37 mouse cellular contexts compared by ENCODE assay signal in the genomic region with DNA sequence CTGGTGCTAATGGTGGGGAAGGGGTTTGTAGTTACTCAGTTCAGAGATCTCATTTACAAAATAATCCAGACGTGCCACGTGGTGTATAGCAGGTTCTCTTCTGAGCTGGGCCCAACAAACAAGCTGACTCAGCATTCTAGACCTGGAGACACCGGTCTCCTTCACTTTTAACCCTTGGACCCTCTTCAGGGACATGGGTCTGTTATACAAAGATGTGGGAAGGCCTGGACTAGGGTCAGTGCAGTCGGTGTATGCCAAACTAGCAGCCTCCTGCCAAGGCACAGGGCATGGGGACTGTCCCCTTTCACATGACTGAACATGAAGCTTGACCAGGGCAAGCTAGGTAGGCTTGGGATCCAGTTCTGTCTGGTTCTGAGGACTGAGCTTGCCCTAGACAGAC. TPM values are rescaled to one million over a fixed set of nuclear protein-coding genes. Genes with fewer than 3 reads are reported as not detected.
DNase-seq lines count a peak whose midpoint lies in the region; ATAC-seq and TF ChIP-seq lines count a peak whose summit lies in the region.
"Had no signal": no experiment of that assay in that cellular context is flagged by ENCODE, and none has a peak within 500 bp of the region (broad histone marks: within the 10 kb centered on the region; RNA-seq: fewer than 3 reads in every experiment).

No protein-coding gene starts in this region.

- no peak overlapping the region for H3K4me3 ChIP-seq in embryonic facial prominence, embryonic 13.5 days
- no peak overlapping the region for H3K4me3 ChIP-seq in embryonic facial prominence, embryonic 10.5 days
- no peak overlapping the region for H3K4me3 ChIP-seq in limb, embryonic 12.5 days (replicated peaks)
- H3K4me3 ChIP-seq in limb, embryonic 10.5 days = no peak overlapping the region
- H3K4me3 ChIP-seq in kidney, postnatal 0 days (replicated peaks; ENCODE audit: low read depth, low read length) = no peak overlapping the region
- no peak overlapping the region for H3K4me3 ChIP-seq in midbrain, embryonic 15.5 days
- H3K4me3 ChIP-seq: embryonic facial prominence, embryonic 12.5 days; forebrain, embryonic 10.5 days; gastrocnemius, adult 2 months; heart, adult 2 months; heart, embryonic 13.5 days; hindbrain, embryonic 10.5 days; hindbrain, embryonic 15.5 days; liver, embryonic 12.5 days; megakaryocyte, embryonic 14.5 days; midbrain, embryonic 12.5 days; neural tube, embryonic 13.5 days; stomach, embryonic 15.5 days had no signal

- no peak for ATAC-seq in embryonic facial prominence, embryonic 13.5 days (ENCODE audit: insufficient number of reproducible peaks, insufficient read depth, low FRiP score, low TSS enrichment, low read depth)
- ATAC-seq in limb, embryonic 12.5 days (ENCODE audit: insufficient number of reproducible peaks, insufficient read depth, low FRiP score, low TSS enrichment, low read depth) = no peak
- ATAC-seq in kidney, postnatal 0 days (replicated peaks; ENCODE audit: low FRiP score, low read depth) = peak; percentile 55
- ATAC-seq in midbrain, embryonic 15.5 days (replicated peaks) = no peak
- ATAC-seq: activated CD4-positive, CD25-positive, alpha-beta regulatory T cell, adult 4 months; forebrain, embryonic 16.5 days; inflammation-experienced regulatory T-cells, adult 6 months; liver, embryonic 12.5 days; liver, postnatal 0 days; lung, postnatal 0 days had no signal

- no peak for DNase-seq in embryonic facial prominence, embryonic 10.5 days (ENCODE audit: low spot score)
- no peak for DNase-seq in limb, embryonic 10.5 days (ENCODE audit: low spot score)
- DNase-seq in kidney, postnatal 0 days (ENCODE audit: low spot score) = no peak
- DNase-seq in adrenal gland, adult 18-20 months (ENCODE audit: low spot score in 2 of 2) = no peak
- DNase-seq in left cerebral cortex, postnatal 36 days (ENCODE audit: low spot score in 2 of 2) = no peak
- DNase-seq: adrenal gland, adult 8-10 months; cerebellum, adult 8-10 months; cerebellum, postnatal 36 days; gastrocnemius, adult 2 months; gastrocnemius, postnatal 36 days; heart, adult 2 months; heart, postnatal 10 days; liver, postnatal 0 days; lung, postnatal 4 days; retina, postnatal 1 day; right cerebral cortex, postnatal 14 days had no signal

- peaks cover 23% of the 10 kb centered on the region for H3K27me3 ChIP-seq in embryonic facial prominence, embryonic 13.5 days
- peaks cover 41% of the 10 kb centered on the region for H3K27me3 ChIP-seq in embryonic facial prominence, embryonic 10.5 days (replicated peaks; ENCODE audit: low read depth, poor library complexity, severe bottlenecking)
- H3K27me3 ChIP-seq in limb, embryonic 12.5 days = peaks cover 53% of the 10 kb centered on the region
- H3K27me3 ChIP-seq in limb, embryonic 10.5 days (ENCODE audit: low read depth, poor library complexity, severe bottlenecking) = peaks cover 72% of the 10 kb centered on the region
- no peaks in the 10 kb centered on the region for H3K27me3 ChIP-seq in kidney, postnatal 0 days (ENCODE audit: insufficient read depth, low read length)
- 0 out of 2 replicates have a peak, but pooled peaks cover under 1% of the 10 kb centered on the region for H3K27me3 ChIP-seq in midbrain, embryonic 15.5 days (replicated peaks)
- H3K27me3 ChIP-seq: hindbrain, embryonic 15.5 days had no signal

- no peak overlapping the region for H3K4me2 ChIP-seq in embryonic facial prominence, embryonic 13.5 days
- no peak overlapping the region for H3K4me2 ChIP-seq in limb, embryonic 12.5 days
- no peak overlapping the region for H3K4me2 ChIP-seq in kidney, postnatal 0 days (ENCODE audit: low read length)
- H3K4me2 ChIP-seq in midbrain, embryonic 15.5 days = no peak overlapping the region
- H3K4me2 ChIP-seq: embryonic facial prominence, embryonic 12.5 days; heart, embryonic 13.5 days; hindbrain, embryonic 15.5 days; liver, embryonic 12.5 days; midbrain, embryonic 12.5 days; neural tube, embryonic 13.5 days; stomach, embryonic 15.5 days had no signal

- H3K9ac ChIP-seq in embryonic facial prominence, embryonic 13.5 days = 0 out of 2 replicates have a peak overlapping the region, but pooled peaks have one; percentile 16
- 0 out of 2 replicates have a peak overlapping the region, but pooled peaks have one; percentile 3 for H3K9ac ChIP-seq in limb, embryonic 12.5 days (replicated peaks)
- H3K9ac ChIP-seq in kidney, postnatal 0 days (ENCODE audit: low read depth, low read length) = no peak overlapping the region
- H3K9ac ChIP-seq in midbrain, embryonic 15.5 days = no peak overlapping the region
- H3K9ac ChIP-seq: embryonic facial prominence, embryonic 12.5 days; heart, embryonic 13.5 days; hindbrain, embryonic 15.5 days; liver, embryonic 12.5 days; liver, postnatal 0 days; midbrain, embryonic 12.5 days; neural tube, embryonic 13.5 days; stomach, embryonic 15.5 days had no signal

- H3K9me3 ChIP-seq in embryonic facial prominence, embryonic 13.5 days = no peaks in the 10 kb centered on the region
- no peaks in the 10 kb centered on the region for H3K9me3 ChIP-seq in embryonic facial prominence, embryonic 10.5 days
- 0 out of 2 replicates have a peak, but pooled peaks cover under 1% of the 10 kb centered on the region for H3K9me3 ChIP-seq in limb, embryonic 12.5 days
- H3K9me3 ChIP-seq in limb, embryonic 10.5 days (replicated peaks) = no peaks in the 10 kb centered on the region
- H3K9me3 ChIP-seq in kidney, postnatal 0 days (replicated peaks; ENCODE audit: low read length) = no peaks in the 10 kb centered on the region
- H3K9me3 ChIP-seq in midbrain, embryonic 15.5 days = no peaks in the 10 kb centered on the region
- H3K9me3 ChIP-seq: embryonic facial prominence, embryonic 12.5 days; forebrain, embryonic 10.5 days; heart, embryonic 13.5 days; hindbrain, embryonic 15.5 days; liver, embryonic 12.5 days; midbrain, embryonic 12.5 days; neural tube, embryonic 13.5 days; stomach, embryonic 15.5 days had no signal

- no peaks in the 10 kb centered on the region for H3K36me3 ChIP-seq in embryonic facial prominence, embryonic 13.5 days
- no peaks in the 10 kb centered on the region for H3K36me3 ChIP-seq in embryonic facial prominence, embryonic 10.5 days (replicated peaks)
- no peaks in the 10 kb centered on the region for H3K36me3 ChIP-seq in limb, embryonic 12.5 days
- H3K36me3 ChIP-seq in limb, embryonic 10.5 days = no peaks in the 10 kb centered on the region
- H3K36me3 ChIP-seq in kidney, postnatal 0 days (ENCODE audit: insufficient read depth, low read length) = no peaks in the 10 kb centered on the region
- H3K36me3 ChIP-seq in midbrain, embryonic 15.5 days (replicated peaks) = no peaks in the 10 kb centered on the region
- H3K36me3 ChIP-seq: embryonic facial prominence, embryonic 12.5 days; forebrain, embryonic 10.5 days; heart, embryonic 13.5 days; hindbrain, embryonic 10.5 days; hindbrain, embryonic 15.5 days; liver, embryonic 12.5 days; midbrain, embryonic 12.5 days; neural tube, embryonic 13.5 days; stomach, embryonic 15.5 days had no signal

- WGBS in embryonic facial prominence, embryonic 13.5 days = 66% methylated on average over 4 of the region's 4 CpGs
- WGBS in embryonic facial prominence, embryonic 10.5 days = 70% methylated on average over 4 of the region's 4 CpGs
- 69% methylated on average over 4 of the region's 4 CpGs for WGBS in limb, embryonic 12.5 days
- 73% methylated on average over 4 of the region's 4 CpGs for WGBS in limb, embryonic 10.5 days
- WGBS in kidney, postnatal 0 days = 56% methylated on average over 4 of the region's 4 CpGs
- WGBS in midbrain, embryonic 15.5 days = 66% methylated on average over 4 of the region's 4 CpGs

- intact Hi-C loops in left cerebral cortex, postnatal 36 days (cut with DNase I) = no loop called here

- H3K4me1 ChIP-seq in embryonic facial prominence, embryonic 13.5 days = peaks cover 9% of the 10 kb centered on the region; the same call in 1 of the 2 replicates
- H3K4me1 ChIP-seq in embryonic facial prominence, embryonic 10.5 days = peaks cover 11% of the 10 kb centered on the region
- peaks cover 15% of the 10 kb centered on the region; the same call in 1 of the 2 replicates for H3K4me1 ChIP-seq in limb, embryonic 12.5 days (replicated peaks)
- H3K4me1 ChIP-seq in limb, embryonic 10.5 days = peaks cover 15% of the 10 kb centered on the region
- H3K4me1 ChIP-seq in kidney, postnatal 0 days (replicated peaks; ENCODE audit: insufficient read depth, low read length) = 0 out of 2 replicates have a peak, but pooled peaks cover 8% of the 10 kb centered on the region
- H3K4me1 ChIP-seq in midbrain, embryonic 15.5 days = peaks cover 4% of the 10 kb centered on the region; the same call in 1 of the 2 replicates
- H3K4me1 ChIP-seq: embryonic facial prominence, embryonic 12.5 days; stomach, embryonic 15.5 days had no signal

- no peak overlapping the region for H3K27ac ChIP-seq in embryonic facial prominence, embryonic 13.5 days
- no peak overlapping the region for H3K27ac ChIP-seq in embryonic facial prominence, embryonic 10.5 days (replicated peaks)
- H3K27ac ChIP-seq in limb, embryonic 12.5 days = no peak overlapping the region
- H3K27ac ChIP-seq in limb, embryonic 10.5 days = no peak overlapping the region
- no peak overlapping the region for H3K27ac ChIP-seq in kidney, postnatal 0 days
- no peak overlapping the region for H3K27ac ChIP-seq in midbrain, embryonic 15.5 days
- H3K27ac ChIP-seq: embryonic facial prominence, embryonic 12.5 days; forebrain, embryonic 10.5 days; gastrocnemius, adult 2 months; heart, adult 2 months; heart, embryonic 13.5 days; hindbrain, embryonic 15.5 days; liver, embryonic 12.5 days; midbrain, embryonic 12.5 days; neural tube, embryonic 13.5 days; stomach, embryonic 15.5 days had no signal

- no peak for TF ChIP-seq CTCF in kidney, postnatal 0 days (IDR thresholded peaks at IDR 0.05; ENCODE audit: low read depth)

RNA-seq across cellular contexts. Expression of gene Tcf3, which starts 26.9 kb away (rescaled TPM):
- polyA plus RNA-seq in embryonic facial prominence, embryonic 13.5 days (2015; fragmentation: Nextera tagmentation; extraction: Ambion mirVana) = 162 and 183 TPM in 2 replicates
- polyA plus RNA-seq in embryonic facial prominence, embryonic 10.5 days (2016; fragmentation: Nextera tagmentation; extraction: Ambion mirVana) = 225 and 235 TPM in 2 replicates
- 247 and 274 TPM in 2 replicates for polyA plus RNA-seq in limb, embryonic 12.5 days (2016; fragmentation: Nextera tagmentation; extraction: Ambion mirVana)
- polyA plus RNA-seq in limb, embryonic 10.5 days (2016; fragmentation: Nextera tagmentation; extraction: Ambion mirVana) = 260 and 283 TPM in 2 replicates
- 76.4 and 83.7 TPM in 2 replicates for polyA plus RNA-seq in kidney, postnatal 0 days (2015; fragmentation: Nextera tagmentation; extraction: Ambion mirVana)
- 10 to 100 TPM; 32.9 to 44.2 TPM for total RNA-seq in adrenal gland, adult 18-20 months (2021)
- 44.9 and 55.8 TPM in 2 replicates for polyA plus RNA-seq in midbrain, embryonic 15.5 days (2015; fragmentation: Nextera tagmentation; extraction: Ambion mirVana)
- total RNA-seq in left cerebral cortex, postnatal 36 days (2021) = 10 to 100 TPM; 26.0 to 28.3 TPM

RNA-seq across cellular contexts. Expression of gene Onecut3, which starts 34.3 kb away (rescaled TPM):
- polyA plus RNA-seq in embryonic facial prominence, embryonic 13.5 days (2015; fragmentation: Nextera tagmentation; extraction: Ambion mirVana) = not detected in 2 replicates
- polyA plus RNA-seq in embryonic facial prominence, embryonic 10.5 days (2016; fragmentation: Nextera tagmentation; extraction: Ambion mirVana) = 0.17 and 0.58 TPM in 2 replicates
- not detected in 2 replicates for polyA plus RNA-seq in limb, embryonic 12.5 days (2016; fragmentation: Nextera tagmentation; extraction: Ambion mirVana)
- polyA plus RNA-seq in limb, embryonic 10.5 days (2016; fragmentation: Nextera tagmentation; extraction: Ambion mirVana) = not detected in 2 replicates
- not detected in 2 replicates for polyA plus RNA-seq in kidney, postnatal 0 days (2015; fragmentation: Nextera tagmentation; extraction: Ambion mirVana)
- not detected for total RNA-seq in adrenal gland, adult 18-20 months (2021)
- 1.9 and 2.6 TPM in 2 replicates for polyA plus RNA-seq in midbrain, embryonic 15.5 days (2015; fragmentation: Nextera tagmentation; extraction: Ambion mirVana)
- total RNA-seq in left cerebral cortex, postnatal 36 days (2021) = not detected
- total RNA-seq: adrenal gland, adult 8-10 months; adrenal gland, postnatal 4 days; gastrocnemius, adult 2 months; gastrocnemius, postnatal 36 days; heart, postnatal 10 days; left cerebral cortex, adult 18-20 months; left cerebral cortex, postnatal 14 days had no signal
- polyA plus RNA-seq: activated CD4-positive, CD25-positive, alpha-beta regulatory T cell, adult 4 months; C2C12; heart, embryonic 13.5 days; inflammation-experienced regulatory T-cells, adult 6 months; liver, postnatal 0 days; lung, postnatal 0 days had no signal

RNA-seq across cellular contexts. Expression of gene Uqcr11, which starts 53.7 kb away (rescaled TPM):
- polyA plus RNA-seq in embryonic facial prominence, embryonic 13.5 days (2015; fragmentation: Nextera tagmentation; extraction: Ambion mirVana) = 447 and 479 TPM in 2 replicates
- 615 and 629 TPM in 2 replicates for polyA plus RNA-seq in embryonic facial prominence, embryonic 10.5 days (2016; fragmentation: Nextera tagmentation; extraction: Ambion mirVana)
- polyA plus RNA-seq in limb, embryonic 12.5 days (2016; fragmentation: Nextera tagmentation; extraction: Ambion mirVana) = 416 and 437 TPM in 2 replicates
- 651 and 677 TPM in 2 replicates for polyA plus RNA-seq in limb, embryonic 10.5 days (2016; fragmentation: Nextera tagmentation; extraction: Ambion mirVana)
- 1,117 and 1,253 TPM in 2 replicates for polyA plus RNA-seq in kidney, postnatal 0 days (2015; fragmentation: Nextera tagmentation; extraction: Ambion mirVana)
- total RNA-seq in adrenal gland, adult 18-20 months (2021) = 1,000 to 10,000 TPM in 1 of 2 experiments, 100 to 1,000 TPM in 1; 797 to 1,071 TPM
- 581 and 629 TPM in 2 replicates for polyA plus RNA-seq in midbrain, embryonic 15.5 days (2015; fragmentation: Nextera tagmentation; extraction: Ambion mirVana)
- 100 to 1,000 TPM; 411 to 444 TPM for total RNA-seq in left cerebral cortex, postnatal 36 days (2021)

Comparison
In these comparisons a context has a peak if more than half of its experiments do, and no peak if none do; other contexts are left out.
1. H3K9ac ChIP-seq: peak in embryonic facial prominence, embryonic 13.5 days (single experiment) and limb, embryonic 12.5 days (single experiment); none in kidney, postnatal 0 days (single experiment) and midbrain, embryonic 15.5 days (single experiment).